Mouse (Mus musculus): Measurements from ENCODE around the gene Tango6.

- TF ChIP-seq MAFK (IDR thresholded peaks at IDR 0.05; ENCODE audit: insufficient read depth, low read depth, low read length) (no peak), ZC3H11A (IDR thresholded peaks at IDR 0.05; ENCODE audit: borderline replicate concordance, low read depth, low read length) (no peak), ZNF384 (IDR thresholded peaks at IDR 0.05; ENCODE audit: low read depth, low read length) (no peak)
These were observed 79.1 kb downstream of the Tango6 start for GRCm38 (mm10) chr8:106761867-106762523.

Measured in ES-E14 (cell line).